Mouse (Mus musculus) heart, embryonic 13.5 days (tissue): ENCODE measurements around the gene Mlph. TPM values are rescaled to one million over a fixed set of nuclear protein-coding genes. Genes with fewer than 3 reads are reported as not detected.

ENCODE experiments used
- ATAC-seq: fragments of 200-750 bp; cut with Nextera tagmentation; 2 replicates; pipeline ENCODE4 v1.8.0; 2017; ENCODE audit warnings: moderate TSS enrichment; ENCODE audit not compliant: insufficient number of reproducible peaks, low FRiP score, low TSS enrichment; ENCODE audit errors: extremely low read depth
- H3K27ac ChIP-seq: fragments of 300-500 bp; sonication (generic); replicated peaks from 2 replicates; pipeline ENCODE4 v1.5.1; 2015; ENCODE audit warnings: moderate library complexity, mild to moderate bottlenecking, inconsistent platforms
- H3K27me3 ChIP-seq: fragments of 300-500 bp; sonication (generic); replicated peaks from 2 replicates; pipeline ENCODE4 v1.6.1; 2015; ENCODE audit warnings: mild to moderate bottlenecking, inconsistent platforms
- H3K36me3 ChIP-seq: fragments of 300-500 bp; sonication (generic); 2 replicates; pipeline ENCODE4 v1.6.1; 2015; ENCODE audit warnings: mild to moderate bottlenecking, inconsistent platforms
- H3K4me1 ChIP-seq: fragments of 300-500 bp; sonication (generic); 2 replicates; pipeline ENCODE4 v1.6.1; 2015; ENCODE audit warnings: inconsistent platforms
- H3K4me2 ChIP-seq: fragments of 300-500 bp; sonication (generic); 2 replicates; pipeline ENCODE4 v1.6.1; 2015; ENCODE audit warnings: inconsistent platforms, mild to moderate bottlenecking, moderate library complexity
- H3K4me3 ChIP-seq: fragments of 300-500 bp; sonication (generic); 2 replicates; pipeline ENCODE4 v1.5.1; 2015; ENCODE audit warnings: moderate library complexity, mild to moderate bottlenecking, inconsistent platforms
- H3K9ac ChIP-seq: fragments of 300-500 bp; sonication (generic); 2 replicates; pipeline ENCODE4 v1.6.1; 2015; ENCODE audit warnings: inconsistent platforms, mild to moderate bottlenecking, moderate library complexity
- H3K9me3 ChIP-seq: fragments of 300-500 bp; sonication (generic); 2 replicates; pipeline ENCODE4 v1.6.1; 2016; ENCODE audit warnings: inconsistent platforms
- WGBS: fragments of 180-500 bp; shearing (Covaris S2); methylation state at CpG from one replicate; pipeline ENCODE4 v1.1.7; 2015; ENCODE audit warnings: mixed read lengths; 5-methylcytosine and 5-hydroxymethylcytosine counted together
- polyA plus RNA-seq: library from polyadenylated mRNA; unstranded; fragments of >200 nt; fragmentation: Nextera tagmentation; extraction: Ambion mirVana; gene quantifications from 2 replicates; pipeline ENCODE4 v1.2.1, GENCODE M21; 2015

Mlph gene
- 0.04 and 0.40 TPM in 2 replicates for polyA plus RNA-seq

GRCm38 (mm10) chr1:90914948-90915569 is at the start of gene Mlph:
Gene Mlph (plus strand): TSS chr1:90915085.
- Histone ChIP-seq H3K4me2 (peak within 1 kb of the TSS; percentile 66), H3K27me3 (peaks cover 34% of the 10 kb centered on the region), H3K9me3 (peaks cover 13% of the 10 kb centered on the region; the same call in 1 of the 2 replicates), H3K27ac (no peak within 1 kb of the TSS), H3K4me3 (peak within 1 kb of the TSS; percentile 36), H3K4me1 (peaks cover 37% of the 10 kb centered on the region), H3K9ac (peak within 1 kb of the TSS; percentile 61), H3K36me3 (no peaks in the 10 kb centered on the region)
- 8% methylated on average over 18 of the region's 18 CpGs for WGBS
- peak; percentile 37; the same call in 1 of the 2 replicates for ATAC-seq

GRCm38 (mm10) chr1:90866734-90867133 is 48.2 kb upstream of the Mlph start:
- Histone ChIP-seq H3K36me3 (no peaks in the 10 kb centered on the region), H3K9ac (no peak overlapping the region), H3K27me3 (no peaks in the 10 kb centered on the region; the same call in 1 of the 2 replicates), H3K9me3 (peaks cover 7% of the 10 kb centered on the region; the same call in 1 of the 2 replicates), H3K27ac (no peak overlapping the region), H3K4me1 (no peaks in the 10 kb centered on the region), H3K4me2 (no peak overlapping the region), H3K4me3 (no peak overlapping the region)
- WGBS = 78% methylated on average over 7 of the region's 7 CpGs
- ATAC-seq = no peak

- Histone ChIP-seq H3K4me2 (no peak overlapping the region), H3K27me3 (peaks cover 3% of the 10 kb centered on the region; the same call in 1 of the 2 replicates), H3K4me1 (no peaks in the 10 kb centered on the region), H3K4me3 (no peak overlapping the region), H3K9me3 (peaks cover 10% of the 10 kb centered on the region; the same call in 1 of the 2 replicates), H3K9ac (no peak overlapping the region), H3K36me3 (no peaks in the 10 kb centered on the region), H3K27ac (no peak overlapping the region)
- 81% methylated on average over 2 of the region's 2 CpGs for WGBS
- no peak for ATAC-seq
Measured at GRCm38 (mm10) chr1:90870581-90870980, 44.3 kb upstream of the Mlph start.

- WGBS = 75% methylated on average over 8 of the region's 8 CpGs
- no peak for ATAC-seq
Measured at GRCm38 (mm10) chr1:90875371-90875770, 39.5 kb upstream of the Mlph start.

GRCm38 (mm10) chr1:90875961-90876360 is 38.9 kb upstream of the Mlph start:
- Histone ChIP-seq H3K4me2 (no peak overlapping the region), H3K9ac (no peak overlapping the region), H3K27ac (no peak overlapping the region), H3K4me3 (no peak overlapping the region), H3K4me1 (no peaks in the 10 kb centered on the region), H3K36me3 (no peaks in the 10 kb centered on the region), H3K9me3 (peaks cover 6% of the 10 kb centered on the region; the same call in 1 of the 2 replicates), H3K27me3 (peaks cover 3% of the 10 kb centered on the region; the same call in 1 of the 2 replicates)
- no peak for ATAC-seq
- 43% methylated on average over 2 of the region's 2 CpGs for WGBS

More at GRCm38 (mm10) chr1:90875371-90875770, 39.5 kb upstream of the Mlph start:
- Histone ChIP-seq H3K9me3 (peaks cover 6% of the 10 kb centered on the region; the same call in 1 of the 2 replicates), H3K36me3 (no peaks in the 10 kb centered on the region), H3K27ac (no peak overlapping the region), H3K9ac (no peak overlapping the region), H3K4me1 (no peaks in the 10 kb centered on the region), H3K4me2 (no peak overlapping the region), H3K4me3 (no peak overlapping the region), H3K27me3 (peaks cover 3% of the 10 kb centered on the region; the same call in 1 of the 2 replicates)

GRCm38 (mm10) chr1:90876486-90877270 is 38.2 kb upstream of the Mlph start:
- Histone ChIP-seq H3K9ac (no peak overlapping the region), H3K27ac (no peak overlapping the region), H3K4me3 (no peak overlapping the region), H3K4me1 (no peaks in the 10 kb centered on the region), H3K4me2 (no peak overlapping the region), H3K36me3 (no peaks in the 10 kb centered on the region), H3K9me3 (peaks cover 4% of the 10 kb centered on the region; the same call in 1 of the 2 replicates), H3K27me3 (peaks cover 3% of the 10 kb centered on the region; the same call in 1 of the 2 replicates)
- ATAC-seq = no peak; the same call in 1 of the 2 replicates
- WGBS = 44% methylated on average over 5 of the region's 5 CpGs

GRCm38 (mm10) chr1:90885771-90886460 is 29.0 kb upstream of the Mlph start:
- ATAC-seq = no peak
- no peak overlapping the region for H3K4me3 ChIP-seq
- 0 out of 2 replicates have a peak, but pooled peaks cover 4% of the 10 kb centered on the region for H3K4me1 ChIP-seq
- no peaks in the 10 kb centered on the region for H3K36me3 ChIP-seq
- H3K9me3 ChIP-seq = peaks cover 13% of the 10 kb centered on the region
- H3K9ac ChIP-seq = no peak overlapping the region
- H3K27me3 ChIP-seq = no peaks in the 10 kb centered on the region
- H3K4me2 ChIP-seq = no peak overlapping the region
- WGBS = 42% methylated on average over 6 of the region's 6 CpGs
- no peak overlapping the region for H3K27ac ChIP-seq

- H3K36me3 ChIP-seq = no peaks in the 10 kb centered on the region
- WGBS = 48% methylated on average over 3 of the region's 3 CpGs
- H3K9ac ChIP-seq = no peak overlapping the region
- ATAC-seq = no peak
- no peak overlapping the region for H3K27ac ChIP-seq
- no peak overlapping the region for H3K4me3 ChIP-seq
- H3K4me1 ChIP-seq = peaks cover 18% of the 10 kb centered on the region
- H3K4me2 ChIP-seq = no peak overlapping the region
- no peaks in the 10 kb centered on the region for H3K27me3 ChIP-seq
- H3K9me3 ChIP-seq = peaks cover 17% of the 10 kb centered on the region
Measured at GRCm38 (mm10) chr1:90894521-90894920, 20.4 kb upstream of the Mlph start.

- Histone ChIP-seq H3K4me2 (no peak overlapping the region), H3K27me3 (no peaks in the 10 kb centered on the region), H3K36me3 (no peaks in the 10 kb centered on the region), H3K9ac (no peak overlapping the region), H3K27ac (no peak overlapping the region), H3K4me1 (peaks cover 18% of the 10 kb centered on the region), H3K9me3 (peaks cover 13% of the 10 kb centered on the region), H3K4me3 (no peak overlapping the region)
- no peak for ATAC-seq
- 68% methylated on average over 3 of the region's 3 CpGs for WGBS
Measured at GRCm38 (mm10) chr1:90895004-90895403, 19.9 kb upstream of the Mlph start.

GRCm38 (mm10) chr1:90896281-90896680 is 18.6 kb upstream of the Mlph start:
- Histone ChIP-seq H3K4me1 (peaks cover 18% of the 10 kb centered on the region), H3K9ac (no peak overlapping the region), H3K27ac (no peak overlapping the region), H3K36me3 (no peaks in the 10 kb centered on the region), H3K4me2 (no peak overlapping the region), H3K4me3 (no peak overlapping the region), H3K27me3 (no peaks in the 10 kb centered on the region), H3K9me3 (peaks cover 2% of the 10 kb centered on the region; the same call in 1 of the 2 replicates)
- ATAC-seq = no peak
- 87% methylated on average over 4 of the region's 4 CpGs for WGBS
